Mouse (Mus musculus) layer of hippocampus, postnatal 36 days (tissue): Measurements from ENCODE around the gene Tmem222. TPM values are rescaled to one million over a fixed set of nuclear protein-coding genes. Genes with fewer than 3 reads are reported as not detected.

ENCODE experiments used
- DNase-seq, 2 experiments: peaks; one replicate each; pipeline ENCODE4 v3.0.0; 2022
- total RNA-seq, 2 experiments: library from RNA; stranded (reverse); gene quantifications; 2 replicates each; pipeline ENCODE4 v1.2.3; 2021

The Tmem222 gene
- total RNA-seq, 2 experiments from 2014 or later = 85.0 to 92.1 TPM

- no peak for DNase-seq
These were observed 5.1 kb upstream of the Tmem222 start for GRCm38 (mm10) chr4:133282656-133283055.

DNA sequence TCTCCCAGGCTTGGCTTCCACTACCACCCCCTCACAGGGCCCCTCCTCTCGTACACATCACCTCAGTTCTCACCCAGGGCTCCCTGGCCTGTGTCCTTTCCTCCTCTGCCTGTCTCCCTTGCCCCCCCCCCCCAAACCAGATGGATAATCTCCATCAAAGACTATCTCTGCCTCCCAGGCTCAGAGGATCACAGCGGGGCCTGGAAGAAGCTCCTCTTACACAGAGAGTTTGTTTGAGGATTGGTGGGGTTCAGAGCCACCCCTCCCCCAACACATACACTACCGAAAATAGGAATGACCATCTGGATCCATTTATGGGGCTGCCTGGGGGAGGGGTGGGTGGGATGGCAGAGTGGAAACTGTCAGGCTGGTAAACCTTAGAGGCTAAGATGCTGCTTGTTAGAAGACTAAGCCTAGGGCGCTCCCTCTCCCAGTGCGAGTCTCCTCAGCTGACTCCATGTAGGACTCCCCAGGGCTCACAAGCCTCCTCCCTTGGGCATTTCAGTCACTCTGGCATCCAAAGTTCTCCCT lies 4.4 kb upstream of the Tmem222 start:
- no peak for DNase-seq

GRCm38 (mm10) chr4:133281513-133281912 lies 3.9 kb upstream of the Tmem222 start:
- DNase-seq = no peak

GRCm38 (mm10) chr4:133278482-133278881 lies 890 bp upstream of the Tmem222 start:
- no peak for DNase-seq

DNA sequence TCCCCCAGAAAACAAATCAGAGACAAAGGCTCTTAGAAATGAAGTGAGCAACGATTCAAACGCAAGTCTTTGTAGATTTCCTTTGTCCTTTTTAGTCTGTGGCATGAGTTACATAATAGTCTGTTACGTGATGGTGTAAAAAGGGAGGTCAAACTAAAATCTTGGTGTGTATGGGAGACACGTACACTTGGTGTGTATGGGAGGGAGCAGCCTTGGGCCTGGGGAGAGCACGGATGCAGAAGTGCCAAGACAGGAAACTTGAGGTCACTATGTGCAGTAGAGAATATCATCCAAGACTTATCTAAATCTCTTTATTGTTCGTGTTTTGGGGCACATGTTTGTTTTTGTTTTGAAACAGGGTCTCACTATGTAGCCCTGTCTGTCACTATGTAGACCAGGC lies 475 bp upstream of the Tmem222 start:
- DNase-seq = no peak

GRCm38 (mm10) chr4:133270929-133271328 lies 6.7 kb downstream of the Tmem222 start:
- no peak for DNase-seq

GRCm38 (mm10) chr4:133269596-133269995 lies 8.0 kb downstream of the Tmem222 start:
- DNase-seq = no peak

DNA sequence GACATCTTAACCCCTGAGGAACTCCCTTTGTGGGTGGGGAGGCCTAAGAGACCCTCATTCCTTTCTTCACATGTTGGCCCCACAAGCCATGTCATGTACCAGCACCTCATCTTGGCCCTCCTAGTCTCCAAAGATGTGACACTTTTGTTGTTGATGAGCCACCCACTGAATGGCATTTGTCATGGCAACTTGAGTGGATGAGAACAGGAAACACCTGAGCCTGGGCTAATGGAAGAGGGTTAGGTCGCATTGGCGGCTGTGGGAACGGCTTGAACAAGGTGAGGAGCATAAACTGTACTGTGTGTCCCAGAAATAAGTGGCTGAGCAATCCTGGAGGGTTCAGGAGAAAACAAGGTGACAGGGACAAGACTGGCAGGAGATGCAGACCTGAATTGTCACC lies 8.7 kb downstream of the Tmem222 start:
- no peak for DNase-seq

GRCm38 (mm10) chr4:133266248-133266880 lies 11.2 kb downstream of the Tmem222 start:
- no peak for DNase-seq

DNA sequence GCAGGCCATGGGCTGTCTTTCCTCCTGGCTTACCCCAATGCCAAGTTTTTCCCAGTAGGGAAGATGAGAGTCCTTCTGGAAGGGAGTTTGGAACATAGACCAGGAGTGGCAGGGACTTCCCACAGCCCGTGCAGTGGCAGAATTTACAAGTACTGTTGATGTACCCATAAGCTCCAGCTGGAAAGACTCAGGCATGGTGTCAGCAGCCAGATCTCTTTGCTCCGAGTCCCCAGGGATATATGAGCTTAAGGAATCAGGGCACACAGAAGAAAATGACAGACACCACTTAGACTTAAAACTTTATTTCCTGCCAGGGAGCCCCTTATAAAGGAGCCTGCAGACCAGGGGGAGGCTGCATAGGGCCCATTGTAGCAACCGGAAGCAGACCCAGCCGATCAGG lies 11.8 kb downstream of the Tmem222 start:
- DNase-seq = no peak

DNA sequence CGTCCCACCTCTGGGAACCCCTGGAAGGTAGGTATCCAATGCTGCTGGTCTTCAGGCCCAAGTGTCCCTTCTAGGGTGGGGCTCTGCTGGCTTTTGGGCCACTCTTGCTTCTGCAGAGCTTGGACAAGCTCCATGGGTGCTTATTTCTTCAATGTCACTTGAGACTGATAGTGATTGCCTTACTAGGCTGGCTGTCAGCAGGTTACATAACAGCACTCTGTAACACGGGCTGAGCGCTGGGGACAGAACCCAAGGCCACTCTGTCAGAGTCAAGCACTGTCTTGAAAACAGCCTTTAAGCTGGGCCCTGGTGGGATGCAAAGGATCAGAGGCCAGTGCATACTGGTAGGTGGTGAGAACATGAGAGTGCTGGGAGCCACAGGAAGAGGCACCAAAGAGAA lies 12.3 kb downstream of the Tmem222 start:
- DNase-seq = no peak

GRCm38 (mm10) chr4:133264559-133264958 lies 13.0 kb downstream of the Tmem222 start:
- DNase-seq = no peak

- DNase-seq = no peak
These were observed 13.8 kb downstream of the Tmem222 start for GRCm38 (mm10) chr4:133263756-133264155.

GRCm38 (mm10) chr4:133262882-133263281 lies 14.7 kb downstream of the Tmem222 start, which contains the start of gene Sytl1:
Gene Sytl1, minus strand, starts transcription at chr4:133263113.
- DNase-seq = no peak

DNA sequence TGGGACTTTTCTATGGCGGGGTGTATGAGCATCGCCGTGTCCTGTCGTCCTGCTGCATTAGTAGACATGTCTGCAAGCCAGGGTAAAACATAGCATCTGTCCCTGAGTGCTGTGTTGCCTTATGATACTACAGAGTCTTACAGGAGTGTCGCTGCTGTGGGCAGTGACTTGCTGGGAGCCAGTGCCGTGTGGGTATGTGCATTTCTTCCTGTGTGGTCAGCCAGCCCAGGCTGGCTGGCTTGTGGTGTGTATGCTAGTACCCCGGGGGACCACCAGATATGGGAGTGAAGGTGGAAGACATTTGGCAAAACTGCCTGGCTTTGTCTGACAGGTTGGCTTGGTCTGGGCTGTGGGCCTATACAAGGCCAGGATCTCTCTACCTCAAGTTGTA lies 15.2 kb downstream of the Tmem222 start:
- no peak for DNase-seq

- DNase-seq = no peak
These were observed 15.8 kb downstream of the Tmem222 start for GRCm38 (mm10) chr4:133261641-133262374.

DNA sequence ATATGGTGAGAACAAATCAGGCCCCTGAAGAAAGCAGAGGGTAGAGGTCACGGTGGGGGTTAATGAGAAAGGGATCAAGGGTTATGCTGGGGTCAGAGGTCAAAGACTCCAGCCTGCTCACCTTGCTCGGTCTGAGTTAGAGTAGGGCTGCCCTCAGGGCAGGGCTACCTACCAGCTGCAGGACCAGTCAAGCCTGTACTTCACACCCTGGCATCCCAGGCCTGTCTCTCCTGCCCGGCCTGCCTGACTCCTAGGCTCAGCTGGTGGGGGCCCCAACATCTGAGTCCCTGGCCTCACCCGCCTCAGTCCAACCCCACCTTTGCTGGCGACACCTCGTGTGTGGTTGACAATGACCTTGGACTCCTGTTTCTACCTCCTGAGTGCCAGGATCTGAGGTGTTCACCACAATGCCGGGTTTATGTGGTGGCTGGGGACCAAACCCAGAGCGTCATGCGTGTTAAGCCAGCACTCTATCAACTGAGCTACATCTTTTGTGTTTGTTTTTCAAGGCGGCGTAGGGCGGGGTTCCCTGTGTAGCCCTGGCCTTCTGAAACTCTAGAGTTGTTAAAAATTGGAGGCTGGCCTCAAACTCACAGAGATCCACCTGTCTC lies 19.7 kb downstream of the Tmem222 start:
- no peak for DNase-seq

GRCm38 (mm10) chr4:133257230-133257629 lies 20.4 kb downstream of the Tmem222 start:
- DNase-seq = no peak

- DNase-seq = no peak
These were observed 20.8 kb downstream of the Tmem222 start for GRCm38 (mm10) chr4:133256820-133257219.

- DNase-seq = no peak
These were observed 22.2 kb downstream of the Tmem222 start for GRCm38 (mm10) chr4:133255392-133255791.

DNA sequence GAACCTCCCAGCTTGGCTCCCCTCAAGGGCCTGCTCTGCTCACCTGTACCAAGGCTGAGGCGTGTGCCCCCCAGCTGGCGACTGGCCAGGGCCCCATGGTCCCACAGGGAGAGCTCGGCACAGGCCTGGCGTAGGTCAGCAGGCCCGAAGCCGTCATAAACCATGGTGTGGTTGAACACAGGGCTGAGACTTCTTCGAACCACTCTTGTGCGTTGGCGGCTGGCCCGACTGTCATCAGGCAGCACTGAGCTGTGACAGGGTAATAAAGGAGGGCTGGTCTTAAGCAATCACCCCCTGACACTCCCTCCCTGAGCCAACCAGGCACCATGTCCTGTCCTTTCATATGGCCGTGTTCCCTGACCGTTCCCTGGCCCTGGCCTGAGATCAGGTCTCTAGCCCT lies 24.2 kb downstream of the Tmem222 start:
- no peak for DNase-seq

DNA sequence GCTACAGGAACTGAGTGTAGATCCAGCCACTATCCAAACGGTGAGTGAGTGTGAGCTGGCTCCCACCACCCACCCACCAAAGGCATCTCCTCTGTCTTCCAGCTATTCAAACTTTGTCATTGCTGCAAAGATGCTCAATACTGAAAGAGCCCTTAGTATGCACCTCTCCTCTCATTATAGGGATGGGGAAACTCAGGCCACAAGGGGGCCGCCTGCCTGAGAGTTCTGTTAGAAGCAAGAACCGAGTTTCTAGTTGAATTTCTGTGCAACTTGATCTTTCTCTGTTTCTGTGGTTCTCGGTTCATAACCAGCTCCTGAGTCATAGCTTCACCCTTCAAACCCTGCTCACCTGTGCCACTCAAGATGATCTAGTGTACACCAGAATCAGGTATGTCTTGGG lies 25.5 kb downstream of the Tmem222 start:
- DNase-seq = no peak

DNA sequence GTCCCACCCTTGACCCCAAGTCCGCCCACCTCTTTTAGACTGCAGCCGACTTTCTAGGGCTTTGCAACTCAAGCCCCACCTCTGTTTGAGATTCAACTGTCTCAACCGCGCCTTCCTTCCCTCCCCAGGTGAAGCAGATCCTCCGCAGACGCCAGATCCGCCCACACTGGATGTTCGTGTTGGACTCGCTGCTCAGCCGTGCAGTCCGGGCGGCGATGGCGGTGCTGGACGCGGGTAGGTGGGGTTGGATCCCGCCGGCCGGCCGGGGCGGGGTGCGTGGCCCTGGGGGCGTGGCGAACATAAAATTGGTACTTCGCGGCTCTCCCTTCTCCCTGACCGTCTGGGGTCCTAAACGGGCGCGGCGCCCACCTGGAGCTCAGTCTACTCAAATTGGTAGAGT lies 26.4 kb downstream of the Tmem222 start:
- no peak for DNase-seq

DNA sequence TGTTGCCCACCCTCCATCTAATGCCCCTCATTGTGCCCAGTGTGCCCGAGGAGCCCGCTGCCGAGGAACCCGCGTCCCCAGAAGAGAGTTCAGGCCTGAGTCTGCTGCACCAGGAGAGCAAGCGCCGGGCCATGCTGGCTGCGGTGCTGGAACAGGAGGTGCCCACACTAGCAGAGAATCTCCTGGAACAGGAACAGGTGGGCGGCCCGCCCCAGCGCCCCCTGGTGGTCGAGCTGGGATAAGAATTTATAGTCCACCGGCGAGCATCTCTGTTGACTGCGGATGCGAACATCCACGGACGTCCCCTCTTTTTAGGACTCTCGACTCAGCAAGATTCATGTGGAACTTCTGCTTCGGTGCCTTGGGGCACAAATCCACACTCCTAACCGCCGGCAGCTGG lies 27.0 kb downstream of the Tmem222 start:
- peak; percentile 83 to 84 for DNase-seq
